Mouse (Mus musculus) ES-CJ7 (cell line): ENCODE results near the gene Clic6.

ENCODE experiments used
- DNase-seq: peaks from one replicate; pipeline ENCODE4 v3.0.0; 2011; ENCODE audit warnings: low read depth, low spot score

The Clic6 gene

DNA sequence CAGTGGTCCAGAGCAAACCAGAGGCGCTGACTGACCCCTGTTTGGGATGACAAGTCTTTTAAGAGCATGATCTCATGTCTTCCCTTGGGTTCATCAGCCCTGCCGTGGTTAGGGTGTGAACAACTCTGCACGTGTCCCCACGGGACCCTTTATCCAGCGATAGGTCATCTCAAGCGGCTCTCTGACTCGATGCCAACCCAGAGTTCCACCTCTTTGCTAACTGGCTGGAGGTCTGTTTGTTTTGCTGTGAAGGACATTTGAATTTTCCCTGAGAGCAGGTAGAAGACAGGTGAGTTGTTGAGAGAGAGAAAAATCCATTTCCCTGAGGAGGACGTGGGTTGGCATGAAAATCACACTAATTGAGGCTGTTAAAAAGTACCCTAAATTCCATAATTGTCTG, 37.8 kb downstream of the Clic6 start:
- no peak for DNase-seq

DNA sequence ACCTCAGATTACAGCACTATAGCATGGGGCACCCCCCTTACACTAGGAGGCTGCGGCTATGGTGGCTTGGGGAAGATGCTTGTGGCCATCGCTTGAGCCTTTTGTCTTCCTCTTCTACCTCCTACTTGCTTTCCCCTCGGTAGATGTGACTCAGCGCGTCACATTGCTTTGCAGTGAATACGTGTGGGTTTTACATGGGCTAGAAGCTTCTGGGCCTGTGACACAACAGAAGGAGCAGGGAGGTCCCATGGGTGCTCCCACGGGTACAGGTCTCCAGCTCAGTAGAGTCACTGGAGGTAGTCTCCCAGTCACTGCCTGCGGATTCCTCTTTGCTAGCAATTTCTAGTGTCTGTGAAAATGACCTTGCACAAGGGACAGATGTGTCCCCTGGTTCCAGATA, 39.1 kb downstream of the Clic6 start:
- no peak for DNase-seq

GRCm38 (mm10) chr16:92525919-92526318, 40.4 kb downstream of the Clic6 start:
- no peak for DNase-seq

GRCm38 (mm10) chr16:92535258-92535657, 49.7 kb downstream of the Clic6 start:
- no peak for DNase-seq

- DNase-seq, result no peak
Observed at GRCm38 (mm10) chr16:92538356-92538755, 52.8 kb downstream of the Clic6 start.

- DNase-seq, result peak; percentile 27
Observed at GRCm38 (mm10) chr16:92544264-92544663, 58.7 kb downstream of the Clic6 start.

- DNase-seq, result no peak
Observed at GRCm38 (mm10) chr16:92548651-92549050, 63.1 kb downstream of the Clic6 start.

DNA sequence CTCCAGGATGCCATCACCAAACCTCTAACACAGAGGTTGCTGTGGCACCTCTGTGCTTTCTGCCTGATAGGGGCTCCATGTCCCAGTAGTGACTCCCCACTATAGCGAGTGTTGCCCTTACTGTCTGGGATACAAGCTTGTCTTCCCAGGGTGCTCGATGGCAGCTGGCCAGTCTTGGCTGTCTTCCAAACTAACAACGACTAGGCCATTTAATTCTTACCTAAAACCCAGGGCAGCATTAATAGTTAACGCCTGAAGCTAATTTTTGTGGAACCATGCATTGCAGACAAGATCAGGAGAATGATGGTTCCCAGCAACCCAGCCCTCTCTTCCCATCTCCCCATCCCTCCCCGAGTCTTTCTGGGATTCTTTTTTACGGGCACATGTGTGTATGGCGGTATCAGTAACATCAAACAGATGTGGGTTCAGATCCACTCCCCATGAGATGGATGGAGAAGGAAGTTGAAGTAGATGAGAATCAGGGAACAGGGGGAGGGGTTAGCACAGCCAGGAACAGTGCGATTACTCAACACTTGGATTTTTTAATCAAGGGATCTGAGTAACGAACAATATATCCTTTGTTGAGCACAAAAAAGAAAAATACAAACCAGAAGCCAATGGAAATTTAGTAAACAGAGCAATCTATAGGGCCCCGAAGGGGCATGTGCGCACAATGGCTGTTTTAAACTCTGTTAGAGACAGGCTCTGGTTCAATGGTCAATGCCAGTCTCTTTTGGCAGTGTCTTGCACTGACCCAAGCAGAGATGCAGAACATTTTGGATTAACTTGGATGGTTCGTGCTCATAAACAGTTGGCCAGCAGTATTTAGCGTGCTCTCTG, 66.0 kb downstream of the Clic6 start:
- DNase-seq, result no peak

DNA sequence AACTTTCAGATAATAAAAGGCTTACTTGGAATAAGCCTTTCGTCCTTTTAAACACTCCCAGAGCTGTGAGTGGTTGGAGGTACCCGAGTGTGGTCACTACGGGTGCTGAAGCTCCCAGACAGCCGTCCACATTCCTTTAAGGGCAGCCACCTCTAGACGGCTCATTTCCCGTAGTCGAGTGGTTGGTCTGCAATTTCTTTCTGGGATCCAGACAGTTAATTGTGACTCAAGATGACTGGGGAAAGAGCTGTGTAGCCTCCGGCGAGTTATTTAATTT, 66.5 kb downstream of the Clic6 start:
- DNase-seq, result no peak

- no peak for DNase-seq
Observed at GRCm38 (mm10) chr16:92552858-92553257, 67.3 kb downstream of the Clic6 start.

GRCm38 (mm10) chr16:92555051-92555450, 69.5 kb downstream of the Clic6 start:
- no peak for DNase-seq

DNA sequence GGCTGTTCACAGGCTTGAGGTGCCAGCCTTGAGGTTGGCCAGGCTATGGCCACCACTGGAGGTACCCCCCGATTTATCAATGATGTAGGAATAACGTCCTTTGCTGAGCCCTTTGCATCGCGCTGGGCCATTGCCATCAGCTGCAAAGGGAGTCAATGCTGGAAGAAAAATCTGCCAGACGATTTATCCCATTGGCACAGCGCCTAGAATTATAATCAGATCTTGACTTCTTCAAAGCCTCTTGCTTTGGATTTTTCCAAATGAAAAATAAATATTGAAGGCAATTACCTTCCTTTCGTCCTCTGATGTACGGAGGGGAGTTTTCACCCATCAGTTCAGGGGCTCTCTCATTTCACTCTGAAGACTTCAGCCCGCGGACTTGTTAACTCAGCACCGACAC, 79.8 kb downstream of the Clic6 start:
- no peak for DNase-seq

DNA sequence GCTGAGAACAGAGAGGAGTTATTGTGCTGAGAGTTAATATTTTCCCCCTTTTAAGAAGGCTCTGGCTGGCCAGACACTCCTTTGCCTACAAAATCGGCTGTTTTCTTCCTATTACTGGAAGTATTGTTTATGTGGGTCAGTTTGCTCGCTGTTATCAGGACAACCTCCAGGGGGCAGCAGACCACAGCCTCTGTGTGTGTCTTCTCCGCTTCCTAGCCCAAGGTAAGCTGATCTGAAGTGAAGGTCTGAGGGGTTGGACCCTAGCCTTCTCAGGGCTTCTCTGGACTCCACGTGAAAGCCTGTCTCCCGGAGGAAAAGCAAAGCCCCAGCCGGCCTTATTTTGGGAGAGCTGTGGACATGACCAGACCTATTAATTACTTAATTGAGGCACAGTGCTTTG, 80.2 kb downstream of the Clic6 start:
- peak; percentile 75 for DNase-seq

DNA sequence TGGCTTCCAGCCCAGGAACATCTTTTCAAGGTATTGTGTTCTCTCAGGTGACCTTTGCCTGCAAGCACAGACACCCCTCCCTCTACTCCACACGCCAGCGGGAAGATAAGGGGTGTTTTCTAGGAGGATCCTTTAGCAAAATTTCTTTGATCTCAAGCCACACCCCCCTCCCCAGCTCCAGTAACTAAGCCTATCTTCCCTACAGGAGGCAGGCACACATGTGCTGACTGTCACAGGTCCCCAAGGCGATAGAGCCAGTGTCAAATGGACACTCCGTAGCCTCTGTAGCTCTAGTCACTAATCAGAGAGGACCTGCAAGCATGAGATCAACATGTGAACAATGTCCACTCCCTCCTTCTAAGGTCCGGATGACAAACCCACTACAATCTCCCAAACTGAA, 80.6 kb downstream of the Clic6 start:
- no peak for DNase-seq

GRCm38 (mm10) chr16:92571246-92571645, 85.7 kb downstream of the Clic6 start:
- peak; percentile 81 for DNase-seq

- no peak for DNase-seq
Observed at GRCm38 (mm10) chr16:92573193-92573592, 87.7 kb downstream of the Clic6 start.

GRCm38 (mm10) chr16:92575792-92576191, 90.3 kb downstream of the Clic6 start:
- DNase-seq, result no peak

DNA sequence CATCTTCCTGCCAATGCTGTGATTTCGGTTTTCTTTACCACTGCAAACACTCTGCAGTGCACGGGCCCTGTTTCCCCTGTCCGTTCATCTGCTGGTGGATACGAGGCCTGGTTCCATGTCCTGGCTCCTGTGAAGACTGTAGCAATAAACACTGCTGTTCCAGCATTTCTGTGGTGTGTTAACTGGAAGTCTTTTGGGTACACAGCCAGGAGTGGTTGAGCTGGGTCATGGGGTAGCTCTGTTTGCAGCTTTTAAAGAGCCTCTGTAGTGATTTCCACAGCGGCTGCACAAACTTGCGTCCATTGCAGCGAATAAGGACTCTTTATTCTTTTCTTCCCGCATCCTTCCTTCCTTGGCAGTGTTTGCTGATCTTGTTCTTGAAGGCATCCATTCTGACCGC, 91.8 kb downstream of the Clic6 start:
- no peak for DNase-seq

GRCm38 (mm10) chr16:92578915-92579653, 93.5 kb downstream of the Clic6 start:
- no peak for DNase-seq

DNA sequence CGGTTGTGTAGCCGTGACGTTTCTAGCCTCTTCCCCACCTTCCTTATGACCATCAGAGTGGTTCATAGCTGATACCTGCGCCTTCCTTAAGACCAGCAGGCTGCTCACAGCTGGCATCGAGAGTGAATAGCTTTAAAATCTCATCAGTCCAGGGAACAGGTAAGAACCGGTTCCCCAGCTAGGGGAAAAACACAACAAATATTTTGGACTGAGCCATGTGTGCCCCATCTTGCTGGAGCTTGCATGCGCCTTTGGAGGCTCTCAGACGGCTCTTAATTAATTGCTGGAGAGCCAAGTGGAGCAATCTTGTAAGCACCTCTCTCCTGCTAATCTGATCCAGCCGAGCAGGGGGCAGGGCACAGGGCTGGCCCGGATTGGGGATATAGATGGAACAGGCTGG, 95.4 kb downstream of the Clic6 start:
- no peak for DNase-seq

DNA sequence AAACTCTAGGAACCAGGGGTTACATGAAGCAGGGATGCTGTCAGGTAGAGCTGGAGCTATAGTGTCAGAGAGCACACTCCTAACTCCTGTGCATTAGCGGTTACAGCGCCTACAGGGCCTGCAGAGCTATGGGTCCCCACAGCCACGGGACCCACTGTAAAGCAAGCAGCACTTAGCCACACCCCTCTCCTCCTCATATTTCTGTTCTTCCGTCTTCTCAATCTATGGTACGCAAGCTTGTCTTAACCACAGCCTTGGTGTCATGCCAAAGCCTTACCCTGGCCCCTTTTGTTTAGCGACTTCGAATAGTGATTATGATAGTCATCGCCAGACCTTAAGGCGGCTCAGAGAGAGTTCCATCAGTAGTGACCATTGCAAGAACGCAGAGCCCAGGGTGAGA, 96.2 kb downstream of the Clic6 start:
- no peak for DNase-seq

DNA sequence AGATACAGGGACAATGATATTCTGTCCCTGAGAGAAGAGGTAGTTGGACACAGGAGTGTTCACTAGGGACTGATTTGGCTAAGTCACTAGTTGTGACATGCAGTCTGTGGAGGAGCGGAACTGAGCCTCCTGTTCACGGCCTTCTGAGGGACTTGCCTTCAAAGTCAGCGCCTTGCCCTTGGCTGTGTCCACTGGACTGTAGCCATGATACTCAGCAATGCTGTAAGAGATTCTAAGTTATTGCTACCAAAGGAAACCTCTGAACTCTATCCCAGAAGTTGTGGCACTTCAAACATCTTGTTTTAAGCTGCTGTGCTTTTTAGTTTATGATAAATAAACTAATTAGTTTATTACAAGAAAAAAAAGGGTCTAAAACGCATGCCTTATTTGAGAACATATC, 102.3 kb downstream of the Clic6 start:
- no peak for DNase-seq
